Mouse (Mus musculus) retina, embryonic 14.5 days (tissue): ENCODE data around the gene Olfr583.

ENCODE experiments used
- DNase-seq: peaks from one replicate; pipeline ENCODE4 v3.0.0-alpha.2; 2015; ENCODE audit warnings: low spot score

Olfr583 gene

DNA sequence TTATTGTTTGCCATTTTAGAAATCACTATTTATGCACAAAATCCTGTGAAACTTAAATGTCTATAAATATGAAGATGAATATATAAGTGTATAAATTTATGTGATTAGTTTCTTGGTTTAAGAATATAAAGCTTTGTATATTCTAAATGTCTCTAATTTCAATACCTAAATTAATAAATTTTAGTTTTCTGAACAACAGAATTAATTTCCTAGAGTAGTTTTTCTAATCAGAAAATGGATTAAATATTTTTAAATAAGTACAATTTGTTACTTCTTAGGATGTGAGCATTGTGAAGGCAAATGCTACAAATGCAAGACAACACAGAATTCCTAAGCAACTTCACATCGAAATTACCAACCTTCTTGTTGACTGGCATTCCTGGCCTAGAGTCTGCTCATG, at the start of gene Olfr583:
TSS of gene Olfr583 (plus strand) at position 301 of the 400 bp plus-strand sequence.
- DNase-seq, result no peak

DNA sequence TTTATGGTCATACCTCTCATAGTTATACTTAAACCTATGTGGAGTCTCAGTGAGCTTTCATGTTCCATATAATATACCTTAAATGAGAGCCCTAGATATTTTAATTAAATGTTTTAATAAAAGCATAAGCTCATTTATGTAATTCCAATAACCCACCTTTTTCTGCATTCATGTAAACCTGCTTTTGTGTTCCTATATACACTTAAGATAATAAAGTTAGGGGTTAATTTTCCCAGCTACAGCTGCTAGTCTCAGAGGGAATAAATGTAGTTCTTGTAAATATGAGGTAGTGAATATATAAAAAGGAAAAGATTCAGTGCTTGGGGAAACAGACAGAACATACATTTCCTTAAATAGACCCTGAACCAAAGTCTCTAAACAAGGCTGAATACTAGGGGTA, 13.4 kb upstream of the Olfr583 start, which contains the start of gene Olfr582:
TSS of gene Olfr582 (plus strand) at position 301 of the 400 bp plus-strand sequence.
- DNase-seq, result no peak

- no peak for DNase-seq
Observed at GRCm38 (mm10) chr7:103081585-103081984, 30.5 kb downstream of the Olfr583 start, which contains the start of gene Olfr584. TSS of gene Olfr584 (plus strand) at chr7:103081885.

- no peak for DNase-seq
Observed at GRCm38 (mm10) chr7:103097420-103097819, 46.3 kb downstream of the Olfr583 start, which contains the start of gene Olfr585. TSS of gene Olfr585 (plus strand) at chr7:103097720.
